Comparison of ENCODE assay signal across 8 mouse cellular contexts in the genomic region with DNA sequence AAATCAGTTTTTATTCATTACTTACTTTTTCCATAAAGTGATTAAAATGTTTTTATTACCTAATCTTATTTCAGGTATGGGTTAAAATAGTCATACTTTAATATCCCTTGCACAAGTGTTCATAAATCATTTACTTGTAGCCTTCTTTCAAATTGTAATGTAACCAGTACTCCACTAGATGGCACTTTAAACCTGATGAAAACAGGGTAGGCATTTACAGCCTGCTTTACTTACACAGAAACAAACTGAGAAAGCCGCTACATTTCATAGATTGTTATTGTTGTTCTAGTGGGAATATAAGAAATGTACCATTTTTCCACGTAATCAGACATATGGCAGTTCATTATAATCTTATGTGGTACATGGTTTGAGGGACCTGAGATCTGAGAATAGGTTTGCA. TPM values are rescaled to one million over a fixed set of nuclear protein-coding genes. Genes with fewer than 3 reads are reported as not detected.
DNase-seq lines count a peak whose midpoint lies in the region.

No protein-coding gene starts in this region.

- DNase-seq in kidney, adult 9 months: peak; percentile 60
- no peak for DNase-seq in kidney, postnatal 25 days
- peak; percentile 66 for DNase-seq in ES-CJ7 (ENCODE audit: low read depth, low spot score)
- DNase-seq in embryo, embryonic 10.5 days (ENCODE audit: low spot score): peak; percentile 75
- DNase-seq in lung, postnatal 25 days (ENCODE audit: low spot score): peak; percentile 25
- no peak for DNase-seq in urinary bladder, postnatal 4 days (ENCODE audit: low spot score in 2 of 2)
- no peak for DNase-seq in adrenal gland, postnatal 4 days (ENCODE audit: low spot score in 2 of 2)
- DNase-seq in frontal cortex, postnatal 25 days (ENCODE audit: low spot score in 2 of 2): no peak

RNA-seq across cellular contexts. Expression of a gene that starts 11.6 kb away (rescaled TPM):
- 10 to 100 TPM; 23.7 to 25.0 TPM for total RNA-seq in adrenal gland, postnatal 4 days (2021)

RNA-seq across cellular contexts. Expression of a gene that starts 11.7 kb away (rescaled TPM):
- total RNA-seq in adrenal gland, postnatal 4 days (2021): 1 to 10 TPM in 1 of 2 experiments, not detected in 1; 2.6 TPM

Comparison
In these comparisons a context has a peak if more than half of its experiments do, and no peak if none do; other contexts are left out.
1. DNase-seq: peak in kidney, adult 9 months (single experiment), ES-CJ7 (single experiment), embryo, embryonic 10.5 days (single experiment) and lung, postnatal 25 days (single experiment); none in kidney, postnatal 25 days (0 of 2), urinary bladder, postnatal 4 days (0 of 2), adrenal gland, postnatal 4 days (0 of 2) and frontal cortex, postnatal 25 days (0 of 2).